Mouse (Mus musculus): ENCODE data around the gene Gm48551. TPM values are rescaled to one million over a fixed set of nuclear protein-coding genes. Genes with fewer than 3 reads are reported as not detected.

Gm48551 gene
- polyA plus RNA-seq, 1 experiment from 2014 or later, result 8.2 TPM

DNA sequence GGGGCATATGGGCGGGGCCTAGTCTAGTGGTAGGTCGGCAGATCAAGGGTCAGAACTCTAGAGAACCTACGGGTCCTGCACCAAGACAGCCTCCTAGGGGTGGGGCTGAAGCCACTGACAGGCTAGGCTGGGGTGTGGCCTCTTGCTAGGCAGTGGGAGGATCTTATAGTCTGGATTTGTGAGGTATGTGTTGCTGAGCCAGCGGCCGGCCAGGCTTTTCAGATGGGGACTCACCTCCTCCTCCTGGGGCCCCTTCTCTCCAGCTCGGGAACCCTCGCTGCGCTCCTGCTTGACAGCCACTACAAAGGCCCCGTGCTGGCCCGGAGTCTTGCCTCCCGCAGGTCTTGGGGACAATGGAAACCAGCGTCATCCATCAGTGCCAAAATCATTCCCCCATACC, 35.1 kb upstream of the Gm48551 start:
- ATAC-seq (ENCODE audit: low read depth), result no peak
- Histone ChIP-seq H3K27me3 (peaks cover 31% of the 10 kb centered on the region), H3K36me3 (no peaks in the 10 kb centered on the region), H3K4me1 (replicated peaks) (peaks cover 30% of the 10 kb centered on the region), H3K9ac (peak overlapping the region; percentile 80), H3K27ac (replicated peaks) (no peak overlapping the region), H3K4me3 (peak overlapping the region; percentile 66), H3K9me3 (no peaks in the 10 kb centered on the region), H3K4me2 (peak overlapping the region; percentile 85)
- 4% methylated on average over 12 of the region's 12 CpGs for WGBS

DNA sequence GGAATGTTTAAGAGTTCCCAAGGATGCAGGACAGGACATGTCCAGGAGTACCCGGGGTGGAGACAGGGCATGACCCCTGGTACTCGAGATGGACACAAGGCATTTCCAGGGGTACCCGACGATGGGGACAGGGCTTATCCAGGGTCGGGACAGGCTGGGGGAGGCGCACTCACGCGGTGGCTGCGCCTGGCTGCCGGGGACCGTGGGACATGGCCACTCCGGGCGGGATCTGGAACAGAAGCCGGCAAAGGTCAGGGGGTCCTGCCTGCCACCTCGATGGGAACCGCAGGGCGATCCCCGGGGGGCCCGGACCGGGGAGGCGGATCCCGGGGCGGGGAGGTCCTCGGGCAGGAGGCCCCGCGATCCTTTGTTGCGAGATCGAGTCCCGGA, 34.3 kb upstream of the Gm48551 start:
- H3K36me3 ChIP-seq, result no peaks in the 10 kb centered on the region
- peak; percentile 10; the same call in 1 of the 2 replicates for ATAC-seq (ENCODE audit: low read depth)
- 0 out of 2 replicates have a peak overlapping the region, but pooled peaks have one; percentile 34 for H3K27ac ChIP-seq (replicated peaks)
- peak overlapping the region; percentile 85 for H3K4me2 ChIP-seq
- peaks cover 23% of the 10 kb centered on the region for H3K27me3 ChIP-seq
- H3K9me3 ChIP-seq, result no peaks in the 10 kb centered on the region
- 0% methylated on average over 29 of the region's 29 CpGs for WGBS
- peak overlapping the region; percentile 80 for H3K9ac ChIP-seq
- H3K4me1 ChIP-seq (replicated peaks), result peaks cover 30% of the 10 kb centered on the region
- H3K4me3 ChIP-seq, result peak overlapping the region; percentile 66

DNA sequence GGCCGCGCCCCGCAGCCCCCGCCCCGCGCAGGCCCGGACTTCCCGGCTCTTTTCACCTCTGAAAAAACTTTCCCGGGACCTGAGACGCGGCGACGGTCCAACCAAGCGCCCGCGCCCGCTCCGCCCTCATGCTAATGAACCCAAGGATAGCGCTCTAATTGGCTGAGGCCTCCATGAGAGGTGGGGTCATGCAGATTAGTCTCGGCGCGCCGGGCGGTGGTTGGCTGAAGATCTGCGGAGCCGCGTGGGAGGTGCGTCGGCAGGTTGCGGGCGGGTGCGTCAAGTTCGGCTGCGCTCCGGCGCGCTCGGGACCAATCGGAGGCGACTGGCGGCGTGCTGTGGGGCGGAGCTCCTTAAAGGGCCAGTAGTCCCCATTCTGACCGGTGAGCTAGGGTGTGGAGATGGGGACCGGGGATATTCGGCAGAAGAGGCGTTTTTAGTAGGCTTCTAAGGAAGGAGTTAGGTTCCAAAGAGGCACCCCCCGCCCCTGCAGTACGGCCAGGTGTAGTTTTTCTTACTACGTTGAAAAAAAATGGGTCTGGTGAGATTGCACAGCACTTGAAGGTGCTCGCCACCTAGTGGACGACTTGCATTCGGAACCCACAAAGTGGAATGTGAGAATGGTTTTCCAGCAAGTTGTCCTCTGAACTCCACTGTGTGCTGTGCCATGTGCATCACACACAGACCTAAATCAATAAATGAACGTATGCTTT, 33.8 kb upstream of the Gm48551 start, which contains the start of gene Hmg20b:
Hmg20b (minus strand) TSS at position 130 of the 713 bp plus-strand sequence.
- peak within 1 kb of the TSS; percentile 80 for H3K9ac ChIP-seq
- under 1% methylated on average over 54 of the region's 54 CpGs for WGBS
- H3K4me1 ChIP-seq (replicated peaks), result peaks cover 30% of the 10 kb centered on the region
- peaks cover 18% of the 10 kb centered on the region for H3K27me3 ChIP-seq
- H3K36me3 ChIP-seq, result no peaks in the 10 kb centered on the region
- no peaks in the 10 kb centered on the region for H3K9me3 ChIP-seq
- ATAC-seq (ENCODE audit: low read depth), result peak; percentile 96
- peak within 1 kb of the TSS; percentile 67; the same call in 1 of the 2 replicates for H3K27ac ChIP-seq (replicated peaks)
- H3K4me3 ChIP-seq, result peak within 1 kb of the TSS; percentile 66
- peak within 1 kb of the TSS; percentile 85 for H3K4me2 ChIP-seq

DNA sequence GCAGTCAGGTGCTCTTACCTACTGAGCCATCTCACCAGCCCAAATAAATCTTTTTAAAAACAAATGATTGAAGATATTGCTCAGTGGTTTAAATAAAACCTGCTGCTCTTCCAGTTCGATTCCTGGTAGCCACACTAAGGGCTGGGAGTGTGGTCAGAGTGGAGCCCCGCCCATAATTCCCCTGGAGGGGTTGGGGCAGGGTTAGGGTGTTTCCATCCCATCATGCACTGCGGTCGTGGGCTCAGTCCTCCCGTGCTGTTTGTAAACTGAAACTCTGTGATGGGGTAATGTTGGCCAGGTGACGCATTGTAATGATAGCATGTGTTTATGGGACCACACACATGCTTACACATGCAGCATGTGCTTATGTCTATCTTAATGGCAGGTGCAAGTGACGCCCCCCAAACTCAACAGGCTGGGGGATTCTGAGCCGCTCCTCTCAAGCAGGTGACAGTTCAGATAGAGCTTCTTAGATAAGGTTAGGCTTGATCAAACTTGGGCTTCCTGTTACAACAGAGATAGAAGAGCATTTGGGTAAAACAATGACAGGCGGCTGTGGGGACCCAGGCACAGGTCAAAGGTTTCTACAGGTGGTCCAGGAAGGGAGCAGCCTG, 32.5 kb upstream of the Gm48551 start:
- H3K36me3 ChIP-seq, result no peaks in the 10 kb centered on the region
- no peak overlapping the region for H3K4me3 ChIP-seq
- no peak for ATAC-seq (ENCODE audit: low read depth)
- WGBS, result 27% methylated on average over 9 of the region's 9 CpGs
- no peak overlapping the region for H3K9ac ChIP-seq
- no peaks in the 10 kb centered on the region for H3K9me3 ChIP-seq
- peaks cover 33% of the 10 kb centered on the region for H3K4me1 ChIP-seq (replicated peaks)
- no peak overlapping the region for H3K4me2 ChIP-seq
- peaks cover 13% of the 10 kb centered on the region for H3K27me3 ChIP-seq
- no peak overlapping the region for H3K27ac ChIP-seq (replicated peaks)

DNA sequence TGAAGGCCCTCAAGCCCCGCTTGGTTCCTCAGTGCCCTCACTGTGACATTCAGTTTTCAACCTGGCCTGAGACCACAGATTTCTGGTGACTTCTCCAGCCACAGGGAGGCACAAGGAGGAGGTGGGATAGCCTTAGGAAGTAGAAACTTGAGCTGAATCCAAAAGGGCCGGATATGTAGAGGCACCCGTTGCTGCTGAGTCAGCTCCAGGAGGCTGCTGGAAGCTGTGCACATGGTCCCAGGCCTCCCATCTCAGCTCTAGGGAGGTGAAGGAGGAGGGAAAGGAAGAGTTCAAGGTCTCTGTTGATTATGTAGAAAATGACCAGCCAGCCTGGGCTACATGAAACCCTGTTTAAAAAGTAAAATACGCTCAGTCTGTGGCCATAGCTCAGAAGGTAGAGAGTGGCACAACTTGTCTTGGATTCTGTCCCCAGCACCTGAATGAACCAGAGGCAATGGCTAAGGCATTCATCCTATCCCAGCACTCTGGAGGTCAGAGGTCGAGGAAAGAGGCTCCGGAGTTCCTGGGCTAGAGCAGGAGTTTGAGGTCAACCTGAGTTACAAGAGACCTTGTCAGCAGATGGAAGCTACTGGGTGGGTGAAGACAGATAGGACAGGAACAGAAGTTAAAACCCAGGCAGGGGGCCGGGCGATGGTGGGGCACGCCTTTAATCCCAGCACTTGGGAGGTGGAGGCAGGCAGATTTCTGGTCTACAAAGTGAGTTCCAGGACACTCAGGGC, 29.4 kb upstream of the Gm48551 start:
- peaks cover 9% of the 10 kb centered on the region; the same call in 1 of the 2 replicates for H3K27me3 ChIP-seq
- H3K9ac ChIP-seq, result no peak overlapping the region
- no peak overlapping the region for H3K4me3 ChIP-seq
- no peaks in the 10 kb centered on the region for H3K9me3 ChIP-seq
- no peak overlapping the region for H3K27ac ChIP-seq (replicated peaks)
- WGBS, result 80% methylated on average over 9 of the region's 9 CpGs
- 0 out of 2 replicates have a peak, but pooled peaks cover under 1% of the 10 kb centered on the region for H3K36me3 ChIP-seq
- H3K4me2 ChIP-seq, result no peak overlapping the region
- ATAC-seq (ENCODE audit: low read depth), result no peak
- peaks cover 42% of the 10 kb centered on the region for H3K4me1 ChIP-seq (replicated peaks)

DNA sequence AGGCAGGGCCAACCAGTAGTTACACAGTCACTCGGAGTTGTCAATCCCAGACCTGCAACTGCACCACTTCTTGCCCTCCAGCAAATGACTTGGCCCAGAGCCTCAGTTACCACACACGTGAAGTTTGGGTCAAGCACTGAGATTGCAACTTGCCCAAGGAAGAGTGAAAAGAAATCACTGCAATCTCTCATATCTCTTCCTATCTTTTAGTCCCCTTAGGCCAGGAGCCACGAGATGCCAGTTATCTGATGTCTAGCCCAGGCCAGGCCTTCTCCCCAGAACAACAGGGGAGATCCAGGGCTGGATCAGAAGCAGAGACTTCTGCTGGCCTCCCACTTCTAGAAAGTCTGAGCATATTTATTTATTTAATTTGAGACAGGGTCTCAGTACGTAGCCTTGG, 28.7 kb upstream of the Gm48551 start:
- Histone ChIP-seq H3K4me2 (no peak overlapping the region), H3K4me1 (replicated peaks) (peaks cover 45% of the 10 kb centered on the region), H3K27me3 (peaks cover 9% of the 10 kb centered on the region; the same call in 1 of the 2 replicates), H3K9me3 (no peaks in the 10 kb centered on the region), H3K9ac (no peak overlapping the region), H3K27ac (replicated peaks) (no peak overlapping the region), H3K4me3 (no peak overlapping the region), H3K36me3 (peaks cover 4% of the 10 kb centered on the region; the same call in 1 of the 2 replicates)
- 85% methylated on average over 4 of the region's 4 CpGs for WGBS
- ATAC-seq (ENCODE audit: low read depth), result no peak

- Histone ChIP-seq H3K27me3 (peaks cover 9% of the 10 kb centered on the region; the same call in 1 of the 2 replicates), H3K4me1 (replicated peaks) (peaks cover 47% of the 10 kb centered on the region), H3K9me3 (no peaks in the 10 kb centered on the region), H3K4me3 (peak overlapping the region; percentile 79; the same call in 1 of the 2 replicates), H3K4me2 (peak overlapping the region; percentile 96), H3K27ac (replicated peaks) (0 out of 2 replicates have a peak overlapping the region, but pooled peaks have one; percentile 34), H3K9ac (0 out of 2 replicates have a peak overlapping the region, but pooled peaks have one; percentile 22), H3K36me3 (peaks cover 7% of the 10 kb centered on the region; the same call in 1 of the 2 replicates)
- WGBS, result 40% methylated on average over 12 of the region's 12 CpGs
- peak; percentile 11; the same call in 1 of the 2 replicates for ATAC-seq (ENCODE audit: low read depth)
These were observed 27.8 kb upstream of the Gm48551 start for GRCm38 (mm10) chr10:81356352-81356990.

DNA sequence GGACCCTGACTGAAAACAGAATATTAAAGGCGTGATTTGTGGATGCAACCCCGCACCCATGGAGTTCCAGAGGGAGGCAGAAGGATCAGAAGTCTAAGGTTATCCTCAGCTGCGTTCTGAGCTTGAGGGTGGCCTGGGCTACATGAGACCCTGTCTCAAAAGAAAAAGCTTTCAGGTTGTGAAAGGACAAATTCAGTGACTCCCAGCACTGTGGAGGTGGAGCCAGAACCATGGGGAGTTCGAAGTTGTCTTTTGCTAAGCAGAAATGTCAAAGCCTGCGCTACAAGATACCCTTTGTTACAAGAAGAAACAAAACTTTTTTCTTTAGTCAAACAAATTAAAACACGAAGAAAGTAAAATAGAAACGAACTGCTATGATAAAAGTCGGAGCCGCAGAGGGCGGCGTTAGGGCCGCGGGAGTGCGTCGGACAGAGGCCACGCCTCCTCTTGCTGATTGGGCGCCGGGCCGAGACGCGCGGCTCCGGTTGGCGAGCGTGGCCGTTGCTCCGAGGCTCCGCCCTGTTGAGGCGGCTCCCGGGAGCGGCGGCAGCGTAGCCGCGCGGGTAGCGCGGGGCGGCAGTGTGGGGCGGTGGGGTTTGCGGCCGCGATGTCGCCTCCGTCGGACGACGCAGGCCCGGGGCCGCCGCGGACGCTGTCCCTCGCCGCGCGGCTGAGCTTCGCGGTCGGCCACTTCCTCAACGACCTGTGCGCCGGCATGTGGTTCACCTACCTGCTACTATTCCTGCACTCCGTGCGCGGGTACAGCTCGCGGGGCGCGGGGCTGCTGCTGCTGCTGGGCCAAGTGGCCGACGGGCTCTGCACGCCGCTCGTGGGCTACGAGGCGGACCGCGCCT, 27.0 kb upstream of the Gm48551 start, which contains the start of gene Mfsd12:
Mfsd12 (plus strand) TSS at position 501 of the 854 bp plus-strand sequence.
- peak within 1 kb of the TSS; percentile 79 for H3K4me3 ChIP-seq
- ATAC-seq (ENCODE audit: low read depth), result peak; percentile 92
- H3K27ac ChIP-seq (replicated peaks), result peak within 1 kb of the TSS; percentile 54; the same call in 1 of the 2 replicates
- peaks cover 9% of the 10 kb centered on the region for H3K27me3 ChIP-seq
- H3K36me3 ChIP-seq, result peaks cover 14% of the 10 kb centered on the region
- 2% methylated on average over 78 of the region's 79 CpGs for WGBS
- no peaks in the 10 kb centered on the region for H3K9me3 ChIP-seq
- H3K4me2 ChIP-seq, result peak within 1 kb of the TSS; percentile 96
- H3K4me1 ChIP-seq (replicated peaks), result peaks cover 47% of the 10 kb centered on the region
- H3K9ac ChIP-seq, result peak within 1 kb of the TSS; percentile 90

DNA sequence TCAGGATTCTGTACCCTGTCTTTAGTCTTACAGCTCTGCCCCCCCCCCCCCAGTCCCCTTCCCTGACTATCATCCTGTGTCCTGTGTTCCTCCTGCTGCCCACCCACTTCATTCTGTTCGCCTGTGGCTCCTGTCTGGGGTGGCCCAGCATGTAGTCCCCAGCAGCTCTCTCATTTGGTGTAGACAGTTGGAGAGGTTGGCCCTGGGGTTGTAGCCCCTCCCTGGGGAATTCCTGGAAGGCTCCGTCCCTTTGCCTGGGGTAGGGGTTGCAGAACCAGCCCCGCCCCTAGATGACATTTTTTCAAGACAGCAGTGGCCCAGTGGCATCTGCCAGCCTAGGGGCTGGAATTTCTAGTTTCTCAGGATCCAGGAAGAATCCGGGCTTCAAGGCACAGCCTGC, 26.1 kb upstream of the Gm48551 start:
- Histone ChIP-seq H3K4me1 (replicated peaks) (peaks cover 50% of the 10 kb centered on the region), H3K4me3 (peak overlapping the region; percentile 79), H3K36me3 (peaks cover 14% of the 10 kb centered on the region), H3K4me2 (peak overlapping the region; percentile 96), H3K9ac (peak overlapping the region; percentile 90), H3K9me3 (no peaks in the 10 kb centered on the region), H3K27me3 (peaks cover 18% of the 10 kb centered on the region), H3K27ac (replicated peaks) (no peak overlapping the region)
- WGBS, result 41% methylated on average over 4 of the region's 4 CpGs
- ATAC-seq (ENCODE audit: low read depth), result peak; percentile 1; the same call in 1 of the 2 replicates

- H3K9ac ChIP-seq, result peak overlapping the region; percentile 90
- peaks cover 14% of the 10 kb centered on the region for H3K36me3 ChIP-seq
- H3K27ac ChIP-seq (replicated peaks), result no peak overlapping the region
- H3K27me3 ChIP-seq, result peaks cover 25% of the 10 kb centered on the region
- no peak for ATAC-seq (ENCODE audit: low read depth)
- peaks cover 56% of the 10 kb centered on the region for H3K4me1 ChIP-seq (replicated peaks)
- H3K4me2 ChIP-seq, result peak overlapping the region; percentile 96
- no peaks in the 10 kb centered on the region for H3K9me3 ChIP-seq
- WGBS, result 69% methylated on average over 1 of the region's 1 CpGs
- peak overlapping the region; percentile 79; the same call in 1 of the 2 replicates for H3K4me3 ChIP-seq
These were observed 25.4 kb upstream of the Gm48551 start for GRCm38 (mm10) chr10:81358841-81359240.

Data from neural tube, embryonic 13.5 days (tissue).